Mouse (Mus musculus): ENCODE measurements around the gene Fbxl14. TPM values are rescaled to one million over a fixed set of nuclear protein-coding genes. Genes with fewer than 3 reads are reported as not detected.

Gene Fbxl14
- total RNA-seq, 2 experiments from 2014 or later = 26.8 to 30.0 TPM

GRCm38 (mm10) chr6:119470777-119471176 lies 8.7 kb upstream of the Fbxl14 start:
- DNase-seq = no peak

GRCm38 (mm10) chr6:119472135-119472534 lies 7.3 kb upstream of the Fbxl14 start:
- DNase-seq = peak; percentile 71

GRCm38 (mm10) chr6:119472705-119473104 lies 6.8 kb upstream of the Fbxl14 start:
- DNase-seq = no peak

GRCm38 (mm10) chr6:119473446-119473845 lies 6.0 kb upstream of the Fbxl14 start:
- DNase-seq = no peak

GRCm38 (mm10) chr6:119473992-119474391 lies 5.5 kb upstream of the Fbxl14 start:
- no peak for DNase-seq

- no peak for DNase-seq
Measured at GRCm38 (mm10) chr6:119475988-119476387, 3.5 kb upstream of the Fbxl14 start.

- DNase-seq = no peak
Measured at GRCm38 (mm10) chr6:119477686-119478310, 1.7 kb upstream of the Fbxl14 start.

- peak; percentile 92 for DNase-seq
Measured at GRCm38 (mm10) chr6:119478560-119479342, 717 bp upstream of the Fbxl14 start.

GRCm38 (mm10) chr6:119479876-119480705 lies 623 bp downstream of the Fbxl14 start:
- DNase-seq = peak; percentile 72

GRCm38 (mm10) chr6:119480706-119481331 lies 1.4 kb downstream of the Fbxl14 start:
- peak; percentile 34 for DNase-seq

GRCm38 (mm10) chr6:119481741-119482390 lies 2.4 kb downstream of the Fbxl14 start:
- peak; percentile 38 for DNase-seq

- DNase-seq = peak; percentile 70
Measured at GRCm38 (mm10) chr6:119482958-119483600, 3.6 kb downstream of the Fbxl14 start.

GRCm38 (mm10) chr6:119485486-119485885 lies 6.0 kb downstream of the Fbxl14 start:
- peak; percentile 41 for DNase-seq

- DNase-seq = peak; percentile 40
Measured at GRCm38 (mm10) chr6:119486381-119487084, 7.1 kb downstream of the Fbxl14 start.

- no peak for DNase-seq
Measured at GRCm38 (mm10) chr6:119487085-119487458, 7.6 kb downstream of the Fbxl14 start.

GRCm38 (mm10) chr6:119487619-119488018 lies 8.2 kb downstream of the Fbxl14 start:
- no peak for DNase-seq

GRCm38 (mm10) chr6:119489765-119490164 lies 10.3 kb downstream of the Fbxl14 start:
- peak; percentile 57 for DNase-seq

GRCm38 (mm10) chr6:119490549-119490948 lies 11.1 kb downstream of the Fbxl14 start:
- no peak for DNase-seq

GRCm38 (mm10) chr6:119491006-119491405 lies 11.5 kb downstream of the Fbxl14 start:
- DNase-seq = no peak

GRCm38 (mm10) chr6:119491997-119492629 lies 12.6 kb downstream of the Fbxl14 start:
- DNase-seq = no peak
